Mouse (Mus musculus): Measurements from ENCODE around the gene Cdk5rap2. TPM values are rescaled to one million over a fixed set of nuclear protein-coding genes. Genes with fewer than 3 reads are reported as not detected.
A peak's percentile ranks its signal among the peaks of the same experiment; 100 is the strongest.

The Cdk5rap2 gene
- polyA plus RNA-seq, 1 experiment: 3.3 TPM

- DNase-seq (ENCODE audit: low read depth, low spot score): peak; percentile 16
- 65% methylated on average over 9 of the region's 9 CpGs for WGBS
These were observed 54.4 kb downstream of the Cdk5rap2 start for GRCm38 (mm10) chr4:70355659-70356350.

DNA sequence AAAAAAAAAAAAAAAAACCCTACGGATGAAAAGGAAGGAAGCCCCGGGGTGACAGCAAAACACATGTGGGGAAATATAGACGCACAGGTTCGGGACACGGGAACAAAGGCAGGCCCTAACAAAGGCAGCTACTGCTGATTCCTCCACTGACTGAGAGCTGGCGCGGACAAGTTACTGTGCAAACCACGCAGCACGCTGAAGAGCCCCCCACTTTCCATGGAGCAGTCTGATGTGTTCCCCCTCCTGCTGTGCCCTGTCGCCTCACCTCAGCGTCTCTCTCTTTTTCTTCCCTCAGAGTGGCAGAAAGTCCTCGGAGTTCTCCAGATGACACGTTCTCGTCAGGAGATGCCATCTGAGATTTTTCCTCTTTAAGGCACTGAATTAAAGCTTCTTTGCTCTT lies 55.8 kb downstream of the Cdk5rap2 start:
- DNase-seq (ENCODE audit: low read depth, low spot score): no peak
- WGBS: 94% methylated on average over 14 of the region's 14 CpGs

DNA sequence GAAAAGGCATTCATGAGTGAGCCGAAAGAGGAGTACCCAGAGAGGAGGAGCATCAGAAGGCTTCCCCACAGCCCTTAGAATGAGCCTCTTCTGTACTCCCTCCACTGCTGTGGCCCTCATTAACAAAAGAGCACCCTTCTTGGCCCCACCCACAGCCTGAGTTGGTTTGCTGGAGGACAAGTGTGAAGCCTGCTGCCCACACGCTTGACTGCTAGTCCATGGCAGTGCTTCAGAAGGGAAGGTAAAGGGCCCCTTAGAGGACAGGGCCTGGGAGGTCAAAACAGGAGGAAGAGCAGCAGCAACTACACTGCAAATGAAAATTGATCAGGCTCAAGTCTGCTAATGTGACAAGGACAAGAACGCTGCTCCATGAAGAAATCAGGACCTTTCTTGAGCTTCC lies 56.6 kb downstream of the Cdk5rap2 start:
- DNase-seq (ENCODE audit: low read depth, low spot score): no peak
- 90% methylated on average over 3 of the region's 3 CpGs for WGBS

GRCm38 (mm10) chr4:70335444-70336144 lies 74.6 kb downstream of the Cdk5rap2 start:
- WGBS: 77% methylated on average over 11 of the region's 11 CpGs
- DNase-seq (ENCODE audit: low read depth, low spot score): no peak

GRCm38 (mm10) chr4:70334995-70335394 lies 75.2 kb downstream of the Cdk5rap2 start:
- WGBS: 57% methylated on average over 4 of the region's 4 CpGs
- no peak for DNase-seq (ENCODE audit: low read depth, low spot score)

DNA sequence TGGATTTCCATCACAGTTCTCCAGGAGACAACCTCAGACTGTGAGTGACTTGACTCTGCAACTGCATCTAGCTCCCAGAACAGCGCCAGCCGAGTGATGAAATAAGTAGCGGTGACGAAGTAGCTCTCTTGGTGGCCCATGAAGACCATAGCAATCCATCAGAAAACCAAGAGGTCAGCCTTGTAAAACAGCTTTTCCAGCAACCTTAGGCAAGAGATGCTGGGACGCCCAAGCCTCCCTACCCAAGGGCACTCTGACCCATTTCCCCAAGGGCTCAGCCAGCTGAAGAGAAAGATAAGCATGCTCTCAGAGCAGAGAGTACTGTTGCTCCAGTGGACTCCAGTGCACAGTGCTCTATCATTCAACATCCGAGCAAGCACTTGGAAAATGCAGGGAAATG lies 77.3 kb downstream of the Cdk5rap2 start:
- 95% methylated on average over 6 of the region's 6 CpGs for WGBS
- DNase-seq (ENCODE audit: low read depth, low spot score): no peak

DNA sequence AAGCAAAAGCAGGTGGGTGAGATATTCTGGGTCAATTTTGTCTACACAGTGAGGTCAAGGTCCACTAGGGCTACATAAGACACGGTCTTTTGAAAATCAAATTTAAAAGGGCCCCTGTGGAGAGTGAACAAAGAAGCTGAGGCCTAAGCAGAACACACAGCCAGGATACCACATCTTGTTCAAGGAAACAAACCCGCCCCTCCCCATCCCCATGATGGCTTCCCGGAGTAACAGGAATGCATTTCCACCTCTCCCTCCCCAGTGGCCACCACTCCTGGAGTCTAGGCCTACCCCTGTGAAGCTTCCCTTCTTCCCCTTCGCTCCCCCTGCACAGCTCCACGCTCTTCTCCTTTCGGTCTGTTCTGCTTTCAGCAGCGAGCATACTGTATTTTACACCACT lies 77.7 kb downstream of the Cdk5rap2 start:
- WGBS: 87% methylated on average over 7 of the region's 7 CpGs
- no peak for DNase-seq (ENCODE audit: low read depth, low spot score)

DNA sequence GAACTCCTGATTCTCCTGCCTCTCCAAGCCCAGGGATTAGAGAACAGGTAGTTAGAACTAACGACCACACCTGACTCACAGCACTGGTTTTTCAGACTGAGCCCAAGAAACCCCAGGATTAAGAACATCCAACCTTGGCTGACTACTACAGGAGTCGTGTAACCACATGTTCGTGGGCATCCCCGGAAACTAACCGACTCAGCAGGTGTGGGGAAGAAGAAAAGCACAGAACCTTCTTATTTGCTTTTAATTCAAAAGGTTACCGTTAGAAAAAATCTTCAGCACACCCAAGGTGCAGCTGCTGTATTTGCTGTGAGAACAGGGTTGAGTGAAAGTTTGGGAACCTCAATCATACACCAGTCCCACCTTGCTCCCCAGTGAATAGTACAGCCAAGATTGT lies 79.1 kb downstream of the Cdk5rap2 start:
- WGBS: 89% methylated on average over 6 of the region's 6 CpGs
- DNase-seq (ENCODE audit: low read depth, low spot score): no peak

DNA sequence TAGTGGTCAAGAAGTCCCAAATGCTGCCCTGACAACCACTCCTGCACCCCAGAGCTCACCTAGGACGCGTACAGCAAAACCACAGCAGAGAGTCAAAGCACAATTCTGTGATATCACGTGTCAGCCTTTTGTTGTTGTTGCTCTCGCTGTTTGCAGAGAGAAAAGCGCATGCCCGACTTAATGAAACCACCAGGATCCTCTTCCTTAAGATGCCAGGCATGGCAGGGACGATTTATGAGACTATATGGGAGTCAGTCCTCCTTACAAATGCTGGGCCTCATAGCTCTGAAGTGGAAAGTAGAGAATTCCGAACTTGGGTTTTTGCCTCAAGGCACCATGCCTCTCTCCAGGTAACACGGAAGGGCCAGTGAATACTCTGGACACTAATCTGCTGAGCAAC lies 82.2 kb downstream of the Cdk5rap2 start:
- 94% methylated on average over 9 of the region's 9 CpGs for WGBS
- no peak for DNase-seq (ENCODE audit: low read depth, low spot score)

- WGBS: 84% methylated on average over 1 of the region's 1 CpGs
- no peak for DNase-seq (ENCODE audit: low read depth, low spot score)
These were observed 82.8 kb downstream of the Cdk5rap2 start for GRCm38 (mm10) chr4:70327436-70327835.

GRCm38 (mm10) chr4:70321586-70321985 lies 88.7 kb downstream of the Cdk5rap2 start:
- no peak for DNase-seq (ENCODE audit: low read depth, low spot score)
- WGBS: 80% methylated on average over 1 of the region's 1 CpGs

- 93% methylated on average over 4 of the region's 4 CpGs for WGBS
- DNase-seq (ENCODE audit: low read depth, low spot score): no peak
These were observed 98.1 kb downstream of the Cdk5rap2 start for GRCm38 (mm10) chr4:70312170-70312569.

- no peak for DNase-seq (ENCODE audit: low read depth, low spot score)
- 86% methylated on average over 5 of the region's 5 CpGs for WGBS
These were observed 98.7 kb downstream of the Cdk5rap2 start for GRCm38 (mm10) chr4:70311530-70311929.

DNA sequence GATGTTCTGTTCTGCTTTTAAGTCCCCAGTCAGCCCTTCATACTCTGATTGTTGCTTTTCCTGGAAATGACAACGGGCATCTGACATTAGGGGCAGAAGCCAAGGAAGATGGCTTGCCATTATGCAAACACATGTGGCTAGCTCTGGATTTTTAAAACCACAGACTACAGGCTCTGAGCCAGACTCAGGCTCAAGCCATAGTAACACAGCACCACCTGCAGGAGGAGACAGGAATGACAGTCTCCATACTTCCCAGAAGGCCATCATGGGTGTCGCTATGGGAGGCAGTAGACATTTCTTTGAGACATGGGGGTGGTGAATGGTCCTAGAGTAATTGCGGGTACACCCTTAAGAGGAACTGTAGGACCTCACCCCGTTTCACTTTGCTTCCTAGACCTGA lies 103.0 kb downstream of the Cdk5rap2 start:
- DNase-seq (ENCODE audit: low read depth, low spot score): peak; percentile 16
- WGBS: 58% methylated on average over 4 of the region's 4 CpGs

- 72% methylated on average over 4 of the region's 4 CpGs for WGBS
- DNase-seq (ENCODE audit: low read depth, low spot score): no peak
These were observed 106.4 kb downstream of the Cdk5rap2 start for GRCm38 (mm10) chr4:70303870-70304269.

- no peak for DNase-seq (ENCODE audit: low read depth, low spot score)
These were observed 109.1 kb downstream of the Cdk5rap2 start for GRCm38 (mm10) chr4:70301187-70301586.

GRCm38 (mm10) chr4:70289361-70289760 lies 120.9 kb downstream of the Cdk5rap2 start:
- WGBS: 87% methylated on average over 6 of the region's 6 CpGs
- no peak for DNase-seq (ENCODE audit: low read depth, low spot score)

More at GRCm38 (mm10) chr4:70301187-70301586, 109.1 kb downstream of the Cdk5rap2 start:
- 88% methylated on average over 9 of the region's 9 CpGs for WGBS

- whole genome bisulfite sequencing: 90% methylated on average over 9 of the region's 9 CpGs
- no peak for DNase-seq (ENCODE audit: low read depth, low spot score)
These were observed 127.1 kb downstream of the Cdk5rap2 start for GRCm38 (mm10) chr4:70283163-70283562.

DNA sequence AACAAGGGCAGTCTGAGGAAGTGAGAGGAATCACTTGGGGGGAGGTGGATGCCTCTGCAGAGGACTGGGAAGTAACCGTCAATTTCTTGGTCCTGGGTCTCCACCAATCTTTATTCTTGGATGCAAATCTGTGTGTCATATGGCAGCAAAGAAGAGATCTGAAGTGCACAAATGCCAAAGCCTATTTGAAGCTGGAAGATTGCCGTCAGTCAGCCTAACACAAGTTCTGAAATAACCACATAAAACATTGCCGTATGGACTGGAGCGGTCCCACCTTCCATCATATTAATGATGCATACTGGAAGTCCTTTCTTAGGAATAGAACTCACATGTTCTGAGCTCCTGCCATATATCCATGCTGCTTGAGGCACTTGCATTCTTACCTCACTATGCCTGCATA lies 131.4 kb downstream of the Cdk5rap2 start:
- DNase-seq (ENCODE audit: low read depth, low spot score): no peak
- WGBS: 96% methylated on average over 4 of the region's 4 CpGs

GRCm38 (mm10) chr4:70278057-70278456 lies 132.2 kb downstream of the Cdk5rap2 start:
- no peak for DNase-seq (ENCODE audit: low read depth, low spot score)
- WGBS: 95% methylated on average over 3 of the region's 3 CpGs

- DNase-seq (ENCODE audit: low read depth, low spot score): no peak
- WGBS: 93% methylated on average over 4 of the region's 4 CpGs
These were observed 137.3 kb downstream of the Cdk5rap2 start for GRCm38 (mm10) chr4:70272943-70273342.
